Mouse (Mus musculus): ENCODE data around the gene Prl3b1.

Gene Prl3b1

GRCm38 (mm10) chr13:27241547-27241946 lies at the start of gene Prl3b1:
Prl3b1 (plus strand) TSS chr13:27241847.
- no peak for DNase-seq (ENCODE audit: low spot score)

GRCm38 (mm10) chr13:27196359-27196758 lies 45.3 kb upstream of the Prl3b1 start, which contains the start of gene Prl3c1:
Prl3c1 (plus strand) TSS chr13:27196659.
- DNase-seq (ENCODE audit: low spot score), result no peak

- no peak for DNase-seq (ENCODE audit: low spot score)
These were observed 17.5 kb downstream of the Prl3b1 start, which contains the start of gene Prl3a1 for GRCm38 (mm10) chr13:27259136-27259535. Prl3a1 (plus strand) TSS chr13:27259436.

Data from urinary bladder, postnatal 14 days (tissue).